Mouse (Mus musculus): ENCODE results near the gene Jdp2. TPM values are rescaled to one million over a fixed set of nuclear protein-coding genes. Genes with fewer than 3 reads are reported as not detected.
"Not testable (repeated sequence)": the region's sequence is repeated elsewhere in the genome, so short reads cannot be mapped to it uniquely, and the experiment has no call there.

The Jdp2 gene
- total RNA-seq, 2 experiments from 2014 or later: 15.6 to 33.3 TPM

DNA sequence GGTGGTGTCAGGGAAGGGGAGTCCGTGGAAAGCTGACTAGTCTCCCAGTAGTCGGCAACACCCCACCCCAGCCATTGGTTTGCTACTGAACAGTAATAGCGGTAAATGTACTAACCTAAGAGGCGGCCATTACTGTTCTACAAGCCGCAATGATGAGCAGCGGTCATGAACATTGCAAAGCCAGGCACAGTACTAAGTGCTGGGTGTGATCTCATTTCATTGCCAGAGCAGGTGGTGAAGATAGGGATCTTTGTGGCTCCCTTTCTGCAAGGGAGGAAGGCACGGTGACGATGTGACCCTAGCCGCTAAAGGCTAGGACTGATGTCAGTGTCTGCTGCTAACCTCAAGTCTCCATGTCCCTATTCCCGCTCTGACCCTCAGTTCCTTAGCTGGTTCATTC lies 33.5 kb downstream of the Jdp2 start:
- peak; percentile 39 for ATAC-seq (ENCODE audit: poor library complexity, severe bottlenecking)

- ATAC-seq (ENCODE audit: poor library complexity, severe bottlenecking): no peak
These were observed 39.1 kb downstream of the Jdp2 start for GRCm38 (mm10) chr12:85637932-85638331.

- no peak for ATAC-seq (ENCODE audit: poor library complexity, severe bottlenecking)
These were observed 39.9 kb downstream of the Jdp2 start for GRCm38 (mm10) chr12:85638541-85639325.

DNA sequence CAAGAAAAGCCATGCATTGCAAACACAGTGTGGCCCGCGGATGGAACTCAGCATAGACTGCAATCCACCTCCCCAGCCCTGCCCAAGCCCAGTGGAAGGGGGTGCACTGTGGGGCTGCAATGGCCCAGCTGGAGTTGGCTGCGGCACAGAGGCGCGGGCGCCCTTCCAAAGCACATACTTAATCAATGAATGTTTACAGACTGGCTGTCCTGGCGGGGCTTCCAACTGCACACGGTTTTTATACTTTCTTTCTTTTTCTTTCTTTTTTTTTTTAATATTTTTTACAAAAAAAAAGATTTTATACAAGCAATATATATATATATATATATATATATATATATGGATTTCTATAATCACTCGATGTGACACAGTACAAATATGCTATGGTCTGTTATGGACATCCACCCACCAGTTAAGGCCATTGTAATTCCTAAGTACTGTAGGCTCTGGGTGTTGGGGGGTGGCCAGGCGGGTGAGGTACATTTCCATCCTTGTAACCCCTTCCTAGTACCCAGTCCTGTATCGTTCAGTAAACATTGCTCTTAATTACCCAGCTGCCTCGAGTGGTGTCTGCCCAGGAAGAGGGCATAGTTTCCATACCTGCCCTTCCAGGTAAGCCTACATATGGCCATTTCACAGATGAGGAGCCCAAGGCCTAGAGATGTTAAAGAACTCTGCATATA lies 40.6 kb downstream of the Jdp2 start:
- no peak for ATAC-seq (ENCODE audit: poor library complexity, severe bottlenecking)

- ATAC-seq (ENCODE audit: poor library complexity, severe bottlenecking): no peak
These were observed 42.2 kb downstream of the Jdp2 start for GRCm38 (mm10) chr12:85640852-85641563.

- no peak for ATAC-seq (ENCODE audit: poor library complexity, severe bottlenecking)
These were observed 42.7 kb downstream of the Jdp2 start for GRCm38 (mm10) chr12:85641564-85641931.

GRCm38 (mm10) chr12:85643735-85644134 lies 44.9 kb downstream of the Jdp2 start:
- no peak for ATAC-seq (ENCODE audit: poor library complexity, severe bottlenecking)

DNA sequence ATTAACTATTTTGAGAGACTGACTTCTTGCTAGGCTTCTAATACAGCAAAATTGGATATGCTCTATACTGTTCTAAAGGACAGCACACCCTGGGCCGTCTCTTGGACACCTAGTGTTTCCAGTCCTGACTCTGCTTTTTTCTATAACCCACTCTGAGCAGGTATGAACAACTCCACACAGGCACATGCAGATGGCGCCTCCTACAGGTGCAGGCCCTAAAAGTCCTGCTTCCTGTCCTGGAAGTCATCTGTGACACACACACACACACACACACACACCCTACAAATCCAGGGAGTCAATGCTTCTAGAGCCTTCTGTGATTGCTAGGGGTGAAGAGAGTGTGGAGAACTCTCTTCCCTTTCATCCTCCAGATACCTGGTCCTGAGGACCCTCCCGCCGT lies 46.8 kb downstream of the Jdp2 start:
- ATAC-seq (ENCODE audit: poor library complexity, severe bottlenecking): no peak; the same call in 1 of the 2 replicates

DNA sequence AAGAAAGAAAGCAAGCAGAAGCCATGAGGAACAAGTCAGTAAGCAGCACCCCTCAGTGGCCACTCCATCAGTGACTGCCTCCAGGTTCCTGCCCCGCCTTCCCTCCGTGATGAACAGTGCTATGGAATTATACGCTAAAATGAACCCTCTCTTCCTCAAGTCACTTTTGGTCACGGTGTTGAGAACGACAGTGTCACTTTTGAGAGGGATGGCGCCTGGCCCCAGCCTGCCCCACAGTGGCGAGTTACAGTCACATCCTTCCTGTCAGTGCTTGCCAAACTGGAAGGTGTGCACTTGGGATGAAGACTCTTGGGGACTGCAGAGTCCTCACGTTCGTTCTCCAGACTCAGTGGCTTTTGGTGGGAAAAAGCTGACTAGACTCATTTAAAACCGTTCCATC lies 48.5 kb downstream of the Jdp2 start:
- peak; percentile 75 for ATAC-seq (ENCODE audit: poor library complexity, severe bottlenecking)

- ATAC-seq (ENCODE audit: poor library complexity, severe bottlenecking): peak; percentile 85
These were observed 49.1 kb downstream of the Jdp2 start for GRCm38 (mm10) chr12:85647955-85648354.

DNA sequence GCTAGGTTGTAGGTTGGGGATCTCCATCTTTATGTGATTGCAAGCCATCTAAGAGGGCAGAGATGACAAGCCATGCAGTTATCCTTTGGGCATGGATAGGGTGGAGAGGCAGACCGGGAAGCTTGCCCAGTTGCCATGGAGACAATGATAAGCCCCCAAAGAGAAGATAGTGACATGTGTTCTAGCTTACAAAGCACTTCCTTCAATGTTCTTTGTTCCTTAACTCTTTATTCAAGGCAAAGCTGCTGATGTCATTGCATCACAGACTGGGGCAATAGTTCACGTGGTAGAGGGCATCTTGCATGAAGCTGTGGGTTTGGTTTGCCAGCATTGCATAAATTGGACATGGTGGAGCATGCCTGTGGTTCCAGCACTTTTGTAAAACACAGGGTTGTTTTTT lies 60.5 kb downstream of the Jdp2 start:
- peak; percentile 88 for ATAC-seq (ENCODE audit: poor library complexity, severe bottlenecking)

DNA sequence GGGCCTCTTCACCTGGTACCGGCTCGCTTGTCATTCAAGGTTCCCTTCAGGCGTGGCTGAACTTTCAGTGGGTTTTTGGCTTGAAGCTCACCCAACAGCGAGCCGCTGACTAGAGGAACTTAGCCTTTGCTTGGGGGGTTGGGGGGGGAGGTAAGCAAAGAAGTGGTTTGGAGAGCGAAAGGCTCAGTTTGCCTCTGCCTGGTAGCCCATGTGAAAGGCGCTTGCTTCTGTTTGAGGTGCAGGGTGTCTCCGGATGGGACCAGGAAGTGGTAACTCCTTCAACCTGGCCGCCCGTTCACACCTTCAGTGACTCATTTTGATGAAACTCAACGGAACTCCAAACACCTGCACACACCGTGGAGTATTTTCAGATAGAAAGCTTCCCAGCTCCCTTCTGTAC lies 62.0 kb downstream of the Jdp2 start:
- peak; percentile 25 for ATAC-seq (ENCODE audit: poor library complexity, severe bottlenecking)

- not testable (repeated sequence) for ATAC-seq (ENCODE audit: poor library complexity, severe bottlenecking)
These were observed 63.4 kb downstream of the Jdp2 start for GRCm38 (mm10) chr12:85662232-85662631.

DNA sequence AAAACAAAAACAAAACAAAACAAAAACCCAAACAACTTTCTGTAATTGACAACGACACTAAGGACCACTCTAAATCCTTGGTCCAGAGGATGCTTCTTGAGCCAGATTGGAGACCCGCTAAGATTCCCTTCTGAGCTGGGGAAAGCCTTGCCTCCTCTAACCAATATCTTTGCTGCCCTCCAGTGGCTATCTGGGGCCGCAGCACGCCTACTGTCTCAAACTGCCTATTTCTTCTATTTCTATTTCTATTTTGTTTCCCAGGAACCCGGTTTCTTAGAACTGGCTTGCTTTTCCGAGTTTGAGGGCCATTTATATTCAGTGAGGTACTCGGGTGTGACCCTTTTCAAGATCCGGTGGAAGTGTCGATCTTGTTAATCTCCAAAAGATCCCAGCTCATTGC lies 64.1 kb downstream of the Jdp2 start:
- peak; percentile 73 for ATAC-seq (ENCODE audit: poor library complexity, severe bottlenecking)

GRCm38 (mm10) chr12:85666112-85666511 lies 67.3 kb downstream of the Jdp2 start:
- ATAC-seq (ENCODE audit: poor library complexity, severe bottlenecking): no peak

- no peak for ATAC-seq (ENCODE audit: poor library complexity, severe bottlenecking)
These were observed 68.2 kb downstream of the Jdp2 start for GRCm38 (mm10) chr12:85667071-85667470.

GRCm38 (mm10) chr12:85668696-85669095 lies 69.9 kb downstream of the Jdp2 start:
- ATAC-seq (ENCODE audit: poor library complexity, severe bottlenecking): no peak

DNA sequence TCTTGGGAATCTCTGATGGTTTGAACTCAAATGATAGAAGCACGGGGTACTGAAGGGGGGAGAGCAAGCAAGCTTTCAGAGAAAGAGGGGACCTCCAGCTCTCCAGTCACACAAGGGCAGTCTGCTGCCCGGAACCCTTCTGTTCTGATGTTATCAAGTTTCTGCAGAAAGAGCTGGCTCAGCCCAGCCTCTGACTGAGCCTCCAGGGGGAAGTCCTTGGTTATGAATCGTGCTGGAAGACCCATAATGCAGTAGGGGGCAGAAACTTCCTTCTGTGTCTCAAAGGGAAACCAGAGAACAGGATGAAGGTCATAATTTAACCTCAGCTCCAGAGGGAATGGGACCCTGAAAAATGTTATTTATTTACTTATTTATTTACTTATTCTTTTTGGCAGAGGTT lies 71.3 kb downstream of the Jdp2 start:
- peak; percentile 51; the same call in 1 of the 2 replicates for ATAC-seq (ENCODE audit: poor library complexity, severe bottlenecking)

DNA sequence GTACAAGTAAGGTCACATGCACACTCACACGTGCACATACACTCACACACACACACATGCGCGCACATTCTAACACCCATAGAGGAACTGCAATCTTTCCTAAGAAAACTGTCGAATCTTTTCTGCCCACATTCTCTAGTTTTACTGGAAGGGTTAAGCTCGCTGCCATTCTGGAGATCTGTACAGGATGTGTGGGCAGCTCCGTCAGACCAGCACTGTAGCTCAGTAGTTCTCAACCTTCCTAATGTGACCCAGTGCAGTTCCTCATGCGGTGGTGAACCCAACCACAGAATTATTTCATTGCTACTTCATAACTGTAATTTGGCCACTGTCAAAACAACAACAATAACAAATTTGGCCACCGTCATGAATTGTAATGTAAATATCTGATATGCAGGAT lies 75.1 kb downstream of the Jdp2 start:
- no peak for ATAC-seq (ENCODE audit: poor library complexity, severe bottlenecking)

- ATAC-seq (ENCODE audit: poor library complexity, severe bottlenecking): no peak
These were observed 80.3 kb downstream of the Jdp2 start for GRCm38 (mm10) chr12:85679117-85679516.

GRCm38 (mm10) chr12:85679808-85680207 lies 81.0 kb downstream of the Jdp2 start:
- no peak for ATAC-seq (ENCODE audit: poor library complexity, severe bottlenecking)

- no peak for ATAC-seq (ENCODE audit: poor library complexity, severe bottlenecking)
These were observed 83.5 kb downstream of the Jdp2 start for GRCm38 (mm10) chr12:85682328-85682727.

All from megakaryocyte, adult 5-6 weeks (primary cell).